Mouse (Mus musculus) intestine, embryonic 16.5 days (tissue): ENCODE results near the gene Rnf207. TPM values are rescaled to one million over a fixed set of nuclear protein-coding genes. Genes with fewer than 3 reads are reported as not detected.
A peak's percentile ranks its signal among the peaks of the same experiment; 100 is the strongest.

Source experiments
- ATAC-seq: fragments of 200-750 bp; cut with Nextera tagmentation; 2 replicates; pipeline ENCODE4 v1.8.0; 2017; ENCODE audit warnings: moderate TSS enrichment, moderate library complexity
- H3K27ac ChIP-seq: fragments of 300-500 bp; sonication (generic); 2 replicates; pipeline ENCODE4 v1.5.1; 2014; ENCODE audit warnings: mild to moderate bottlenecking, low read length
- H3K27me3 ChIP-seq: fragments of 300-500 bp; sonication (generic); replicated peaks from 2 replicates; pipeline ENCODE4 v1.6.1; 2014; ENCODE audit warnings: low read length, control low read depth, mixed read lengths; ENCODE audit not compliant: control insufficient read depth, insufficient read depth
- H3K36me3 ChIP-seq: fragments of 300-500 bp; sonication (generic); 2 replicates; pipeline ENCODE4 v1.6.1; 2014; ENCODE audit warnings: low read length, control low read depth; ENCODE audit not compliant: control insufficient read depth, insufficient read depth
- H3K4me1 ChIP-seq: fragments of 300-500 bp; sonication (generic); 2 replicates; pipeline ENCODE4 v1.6.1; 2014; ENCODE audit warnings: low read length, control low read depth, mixed read lengths; ENCODE audit not compliant: control insufficient read depth, insufficient read depth
- H3K4me2 ChIP-seq: fragments of 300-500 bp; sonication (generic); 2 replicates; pipeline ENCODE4 v1.6.1; 2014; ENCODE audit warnings: low read depth, low read length, control low read depth
- H3K4me3 ChIP-seq: fragments of 300-500 bp; sonication (generic); 2 replicates; pipeline ENCODE4 v1.5.1; 2014; ENCODE audit warnings: mild to moderate bottlenecking, low read length
- H3K9ac ChIP-seq: fragments of 300-500 bp; sonication (generic); 2 replicates; pipeline ENCODE4 v1.6.1; 2014; ENCODE audit warnings: low read depth, low read length
- H3K9me3 ChIP-seq: fragments of 300-500 bp; sonication (generic); 2 replicates; pipeline ENCODE4 v1.6.1; 2016; ENCODE audit warnings: low read length, control low read depth; ENCODE audit not compliant: control insufficient read depth
- WGBS: fragments of 180-500 bp; shearing (Covaris S2); extraction: QIAGEN DNeasy Blood & Tissue Kit; methylation state at CpG from one replicate; pipeline ENCODE4 v1.1.7; 2014; 5-methylcytosine and 5-hydroxymethylcytosine counted together
- polyA plus RNA-seq: library from polyadenylated mRNA; unstranded; fragments of >200 nt; fragmentation: Nextera tagmentation; extraction: Ambion mirVana; gene quantifications from 2 replicates; pipeline ENCODE4 v1.2.1, GENCODE M21; 2015

Rnf207 gene
- polyA plus RNA-seq, 1 experiment from 2014 or later: 1.8 TPM

- Histone ChIP-seq H3K36me3 (no peaks in the 10 kb centered on the region; the same call in 1 of the 2 replicates), H3K27ac (0 out of 2 replicates have a peak overlapping the region, but pooled peaks have one; percentile 23), H3K4me2 (no peak overlapping the region), H3K4me3 (no peak overlapping the region), H3K4me1 (peaks cover 16% of the 10 kb centered on the region), H3K9me3 (no peaks in the 10 kb centered on the region), H3K27me3 (no peaks in the 10 kb centered on the region), H3K9ac (0 out of 2 replicates have a peak overlapping the region, but pooled peaks have one; percentile 21)
- 36% methylated on average over 10 of the region's 10 CpGs for WGBS
- peak; percentile 75 for ATAC-seq
These were observed 55.1 kb downstream of the Rnf207 start for GRCm38 (mm10) chr4:152263512-152264176.

- no peaks in the 10 kb centered on the region for H3K27me3 ChIP-seq
- H3K4me3 ChIP-seq: no peak overlapping the region
- H3K9me3 ChIP-seq: no peaks in the 10 kb centered on the region
- H3K4me2 ChIP-seq: no peak overlapping the region
- H3K27ac ChIP-seq: no peak overlapping the region
- H3K4me1 ChIP-seq: peaks cover 16% of the 10 kb centered on the region
- no peak for ATAC-seq
- 70% methylated on average over 9 of the region's 9 CpGs for WGBS
- H3K36me3 ChIP-seq: no peaks in the 10 kb centered on the region; the same call in 1 of the 2 replicates
- no peak overlapping the region for H3K9ac ChIP-seq
These were observed 55.7 kb downstream of the Rnf207 start for GRCm38 (mm10) chr4:152263089-152263488.

GRCm38 (mm10) chr4:152262187-152262586 is 56.6 kb downstream of the Rnf207 start:
- Histone ChIP-seq H3K4me2 (no peak overlapping the region), H3K27ac (no peak overlapping the region), H3K9me3 (no peaks in the 10 kb centered on the region), H3K9ac (no peak overlapping the region), H3K4me3 (no peak overlapping the region), H3K4me1 (peaks cover 12% of the 10 kb centered on the region), H3K36me3 (no peaks in the 10 kb centered on the region; the same call in 1 of the 2 replicates), H3K27me3 (no peaks in the 10 kb centered on the region)
- WGBS: 63% methylated on average over 9 of the region's 9 CpGs
- ATAC-seq: no peak

DNA sequence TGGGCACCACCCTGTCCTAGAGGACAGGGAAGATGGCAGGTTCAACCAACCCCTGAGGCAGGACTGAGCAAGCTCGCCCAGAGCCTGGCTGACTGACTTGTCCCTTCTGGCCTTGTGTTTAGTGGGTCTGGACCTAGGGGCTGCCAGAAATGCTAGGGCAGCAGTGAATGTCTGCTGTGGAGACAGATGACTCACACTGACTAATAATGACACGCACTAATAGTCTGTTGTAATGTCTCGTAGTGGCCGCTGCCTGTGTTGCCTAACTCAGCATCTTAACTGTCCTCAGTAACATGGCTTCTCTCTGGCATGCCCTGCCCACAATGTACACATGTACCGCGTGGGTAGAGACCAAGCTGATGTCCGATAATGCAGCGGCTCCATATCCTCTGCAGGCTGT is 58.3 kb downstream of the Rnf207 start:
- H3K4me2 ChIP-seq: no peak overlapping the region
- ATAC-seq: no peak
- 87% methylated on average over 8 of the region's 8 CpGs for WGBS
- H3K27ac ChIP-seq: no peak overlapping the region
- H3K4me1 ChIP-seq: peaks cover 12% of the 10 kb centered on the region
- no peaks in the 10 kb centered on the region for H3K9me3 ChIP-seq
- no peaks in the 10 kb centered on the region; the same call in 1 of the 2 replicates for H3K36me3 ChIP-seq
- no peaks in the 10 kb centered on the region for H3K27me3 ChIP-seq
- H3K9ac ChIP-seq: no peak overlapping the region
- no peak overlapping the region for H3K4me3 ChIP-seq

- ATAC-seq: no peak
These were observed 61.7 kb downstream of the Rnf207 start for GRCm38 (mm10) chr4:152257070-152257469.

More at GRCm38 (mm10) chr4:152257070-152257469, 61.7 kb downstream of the Rnf207 start:
- WGBS: 42% methylated on average over 6 of the region's 6 CpGs
- H3K4me2 ChIP-seq: no peak overlapping the region
- H3K9ac ChIP-seq: no peak overlapping the region
- peaks cover 3% of the 10 kb centered on the region; the same call in 1 of the 2 replicates for H3K4me1 ChIP-seq
- H3K36me3 ChIP-seq: no peaks in the 10 kb centered on the region
- H3K4me3 ChIP-seq: no peak overlapping the region
- no peaks in the 10 kb centered on the region for H3K27me3 ChIP-seq
- H3K9me3 ChIP-seq: no peaks in the 10 kb centered on the region
- no peak overlapping the region for H3K27ac ChIP-seq

Other genes starting within 250 kb of the Rnf207 start
- 14.2 and 17.0 TPM in 2 replicates for gene Plekhg5, start 246.5 kb downstream of the Rnf207 start, polyA plus RNA-seq
- gene Tnfrsf25, start 203.1 kb downstream of the Rnf207 start, polyA plus RNA-seq: 1.8 and 2.4 TPM in 2 replicates
- 31.6 and 39.5 TPM in 2 replicates for gene Espn, start 166.6 kb downstream of the Rnf207 start, polyA plus RNA-seq
- 0.68 and 0.98 TPM in 2 replicates for gene Hes2, start 160.1 kb downstream of the Rnf207 start, polyA plus RNA-seq
- gene Acot7, start 140.9 kb downstream of the Rnf207 start, polyA plus RNA-seq: 49.4 and 52.5 TPM in 2 replicates
- 3.4 and 4.7 TPM in 2 replicates for gene Gpr153, start 44.8 kb downstream of the Rnf207 start, polyA plus RNA-seq
- gene Hes3, start 27.3 kb downstream of the Rnf207 start, polyA plus RNA-seq: not detected in 2 replicates
- gene Icmt, start 21.8 kb downstream of the Rnf207 start, polyA plus RNA-seq: 13.7 and 15.4 TPM in 2 replicates
- gene Rpl22, start 6.7 kb upstream of the Rnf207 start, polyA plus RNA-seq: 281 and 323 TPM in 2 replicates
- 1.5 and 1.9 TPM in 2 replicates for gene Chd5, start 19.7 kb upstream of the Rnf207 start, polyA plus RNA-seq
- 1.4 and 1.7 TPM in 2 replicates for gene Nphp4, start 157.7 kb upstream of the Rnf207 start, polyA plus RNA-seq
- 3.3 and 4.4 TPM in 2 replicates for gene Kcnab2, start 158.9 kb upstream of the Rnf207 start, polyA plus RNA-seq